Mouse (Mus musculus) right cerebral cortex, postnatal 36 days (tissue): Measurements from ENCODE around the gene Lrrc8d.

Experiments used
- DNase-seq, 2 experiments: peaks; one replicate each; pipeline ENCODE4 v3.0.0; 2022; ENCODE audit warnings: low spot score in 2 of 2, mixed read lengths in 1 of 2

Lrrc8d gene

GRCm38 (mm10) chr5:105816118-105816517 lies 116.3 kb downstream of the Lrrc8d start:
- DNase-seq = no peak

GRCm38 (mm10) chr5:105817248-105817976 lies 117.6 kb downstream of the Lrrc8d start:
- DNase-seq = no peak

- no peak for DNase-seq
These were observed 118.6 kb downstream of the Lrrc8d start for GRCm38 (mm10) chr5:105818411-105818810.

GRCm38 (mm10) chr5:105821390-105821789 lies 121.6 kb downstream of the Lrrc8d start:
- DNase-seq = no peak

- DNase-seq = no peak
These were observed 123.0 kb downstream of the Lrrc8d start for GRCm38 (mm10) chr5:105822521-105823498.

GRCm38 (mm10) chr5:105824282-105824681 lies 124.5 kb downstream of the Lrrc8d start:
- DNase-seq = no peak

- DNase-seq = no peak
These were observed 125.1 kb downstream of the Lrrc8d start for GRCm38 (mm10) chr5:105824827-105825226.

- DNase-seq = no peak
These were observed 127.2 kb downstream of the Lrrc8d start for GRCm38 (mm10) chr5:105826916-105827510.

- no peak for DNase-seq
These were observed 128.3 kb downstream of the Lrrc8d start for GRCm38 (mm10) chr5:105828050-105828449.

GRCm38 (mm10) chr5:105829008-105829586 lies 129.3 kb downstream of the Lrrc8d start:
- DNase-seq = no peak

GRCm38 (mm10) chr5:105832140-105832539 lies 132.4 kb downstream of the Lrrc8d start:
- no peak for DNase-seq

- no peak for DNase-seq
These were observed 134.2 kb downstream of the Lrrc8d start for GRCm38 (mm10) chr5:105833923-105834322.

GRCm38 (mm10) chr5:105836006-105836405 lies 136.2 kb downstream of the Lrrc8d start:
- DNase-seq = no peak

GRCm38 (mm10) chr5:105839740-105840310 lies 140.1 kb downstream of the Lrrc8d start:
- no peak for DNase-seq

- DNase-seq = no peak
These were observed 144.4 kb downstream of the Lrrc8d start for GRCm38 (mm10) chr5:105844044-105844753.

- no peak for DNase-seq
These were observed 145.3 kb downstream of the Lrrc8d start for GRCm38 (mm10) chr5:105845041-105845440.

GRCm38 (mm10) chr5:105847726-105848125 lies 148.0 kb downstream of the Lrrc8d start:
- DNase-seq = no peak

- DNase-seq = no peak
These were observed 149.5 kb downstream of the Lrrc8d start for GRCm38 (mm10) chr5:105849222-105849621.

- no peak for DNase-seq
These were observed 149.9 kb downstream of the Lrrc8d start for GRCm38 (mm10) chr5:105849643-105850042.

- no peak for DNase-seq
These were observed 153.5 kb downstream of the Lrrc8d start for GRCm38 (mm10) chr5:105853271-105853670.

GRCm38 (mm10) chr5:105857486-105857885 lies 157.7 kb downstream of the Lrrc8d start:
- no peak for DNase-seq
